Mouse (Mus musculus): ENCODE measurements around the gene Ptk6. TPM values are rescaled to one million over a fixed set of nuclear protein-coding genes. Genes with fewer than 3 reads are reported as not detected.

The Ptk6 gene
- polyA plus RNA-seq, 1 experiment from 2014 or later = 0.14 TPM

GRCm38 (mm10) chr2:181157716-181158302 is 44.8 kb downstream of the Ptk6 start:
- Histone ChIP-seq H3K9me3 (no peaks in the 10 kb centered on the region), H3K9ac (no peak overlapping the region), H3K27me3 (replicated peaks) (peaks cover 55% of the 10 kb centered on the region), H3K4me1 (replicated peaks) (0 out of 2 replicates have a peak, but pooled peaks cover 2% of the 10 kb centered on the region), H3K36me3 (no peaks in the 10 kb centered on the region), H3K27ac (no peak overlapping the region), H3K4me3 (replicated peaks) (no peak overlapping the region), H3K4me2 (replicated peaks) (no peak overlapping the region)
- WGBS = 75% methylated on average over 6 of the region's 6 CpGs
- ATAC-seq = no peak

- no peaks in the 10 kb centered on the region for H3K9me3 ChIP-seq
- no peak overlapping the region for H3K9ac ChIP-seq
- no peak overlapping the region for H3K4me2 ChIP-seq (replicated peaks)
- H3K27me3 ChIP-seq (replicated peaks) = peaks cover 58% of the 10 kb centered on the region
- 72% methylated on average over 4 of the region's 4 CpGs for WGBS
- H3K4me3 ChIP-seq (replicated peaks) = no peak overlapping the region
- 0 out of 2 replicates have a peak, but pooled peaks cover 2% of the 10 kb centered on the region for H3K4me1 ChIP-seq (replicated peaks)
- H3K36me3 ChIP-seq = no peaks in the 10 kb centered on the region
- H3K27ac ChIP-seq = no peak overlapping the region
- ATAC-seq = no peak
Observed at GRCm38 (mm10) chr2:181157180-181157579, 45.4 kb downstream of the Ptk6 start.

- Histone ChIP-seq H3K4me1 (replicated peaks) (0 out of 2 replicates have a peak, but pooled peaks cover 2% of the 10 kb centered on the region), H3K4me2 (replicated peaks) (peak within 1 kb of the TSS; percentile 38), H3K27ac (no peak within 1 kb of the TSS), H3K27me3 (replicated peaks) (peaks cover 58% of the 10 kb centered on the region), H3K9ac (no peak within 1 kb of the TSS), H3K9me3 (no peaks in the 10 kb centered on the region), H3K4me3 (replicated peaks) (peak within 1 kb of the TSS; percentile 19; the same call in 1 of the 2 replicates), H3K36me3 (no peaks in the 10 kb centered on the region)
- no peak for ATAC-seq
- WGBS = 4% methylated on average over 55 of the region's 55 CpGs
Observed at GRCm38 (mm10) chr2:181156248-181157121, 46.1 kb downstream of the Ptk6 start, which contains the start of gene Eef1a2. Gene Eef1a2 (minus strand): TSS chr2:181157014.

- Histone ChIP-seq H3K27me3 (replicated peaks) (peaks cover 63% of the 10 kb centered on the region), H3K9ac (no peak overlapping the region), H3K9me3 (no peaks in the 10 kb centered on the region), H3K4me3 (replicated peaks) (no peak overlapping the region), H3K4me1 (replicated peaks) (0 out of 2 replicates have a peak, but pooled peaks cover 2% of the 10 kb centered on the region), H3K36me3 (no peaks in the 10 kb centered on the region), H3K4me2 (replicated peaks) (no peak overlapping the region), H3K27ac (no peak overlapping the region)
- WGBS = 67% methylated on average over 4 of the region's 4 CpGs
- ATAC-seq = no peak
Observed at GRCm38 (mm10) chr2:181155801-181156200, 46.8 kb downstream of the Ptk6 start.

GRCm38 (mm10) chr2:181154831-181155415 is 47.7 kb downstream of the Ptk6 start:
- 81% methylated on average over 8 of the region's 8 CpGs for WGBS
- no peak overlapping the region for H3K4me3 ChIP-seq (replicated peaks)
- ATAC-seq = no peak
- no peaks in the 10 kb centered on the region for H3K9me3 ChIP-seq
- no peak overlapping the region for H3K4me2 ChIP-seq (replicated peaks)
- H3K27ac ChIP-seq = no peak overlapping the region
- H3K4me1 ChIP-seq (replicated peaks) = 0 out of 2 replicates have a peak, but pooled peaks cover 2% of the 10 kb centered on the region
- H3K9ac ChIP-seq = no peak overlapping the region
- peaks cover 71% of the 10 kb centered on the region for H3K27me3 ChIP-seq (replicated peaks)
- no peaks in the 10 kb centered on the region for H3K36me3 ChIP-seq

- no peak overlapping the region for H3K4me3 ChIP-seq (replicated peaks)
- no peak for ATAC-seq
- no peaks in the 10 kb centered on the region for H3K36me3 ChIP-seq
- 90% methylated on average over 3 of the region's 3 CpGs for WGBS
- no peak overlapping the region for H3K4me2 ChIP-seq (replicated peaks)
- peaks cover 77% of the 10 kb centered on the region for H3K27me3 ChIP-seq (replicated peaks)
- no peaks in the 10 kb centered on the region for H3K9me3 ChIP-seq
- H3K27ac ChIP-seq = no peak overlapping the region
- H3K4me1 ChIP-seq (replicated peaks) = 0 out of 2 replicates have a peak, but pooled peaks cover 2% of the 10 kb centered on the region
- no peak overlapping the region for H3K9ac ChIP-seq
Observed at GRCm38 (mm10) chr2:181154361-181154760, 48.2 kb downstream of the Ptk6 start.

GRCm38 (mm10) chr2:181153837-181154236 is 48.8 kb downstream of the Ptk6 start:
- Histone ChIP-seq H3K4me1 (replicated peaks) (0 out of 2 replicates have a peak, but pooled peaks cover 2% of the 10 kb centered on the region), H3K4me2 (replicated peaks) (no peak overlapping the region), H3K9ac (no peak overlapping the region), H3K36me3 (no peaks in the 10 kb centered on the region), H3K27ac (no peak overlapping the region), H3K9me3 (no peaks in the 10 kb centered on the region), H3K27me3 (replicated peaks) (peaks cover 78% of the 10 kb centered on the region), H3K4me3 (replicated peaks) (no peak overlapping the region)
- 3% methylated on average over 1 of the region's 1 CpGs for WGBS
- ATAC-seq = no peak

GRCm38 (mm10) chr2:181153131-181153530 is 49.5 kb downstream of the Ptk6 start:
- H3K4me3 ChIP-seq (replicated peaks) = no peak overlapping the region
- H3K4me2 ChIP-seq (replicated peaks) = no peak overlapping the region
- H3K4me1 ChIP-seq (replicated peaks) = 0 out of 2 replicates have a peak, but pooled peaks cover 2% of the 10 kb centered on the region
- no peaks in the 10 kb centered on the region for H3K36me3 ChIP-seq
- 87% methylated on average over 1 of the region's 1 CpGs for WGBS
- H3K9ac ChIP-seq = no peak overlapping the region
- H3K9me3 ChIP-seq = no peaks in the 10 kb centered on the region
- no peak for ATAC-seq
- H3K27me3 ChIP-seq (replicated peaks) = peaks cover 77% of the 10 kb centered on the region
- H3K27ac ChIP-seq = no peak overlapping the region

GRCm38 (mm10) chr2:181152701-181153100 is 49.9 kb downstream of the Ptk6 start:
- Histone ChIP-seq H3K27ac (no peak overlapping the region), H3K36me3 (no peaks in the 10 kb centered on the region), H3K27me3 (replicated peaks) (peaks cover 76% of the 10 kb centered on the region), H3K4me3 (replicated peaks) (no peak overlapping the region), H3K9ac (no peak overlapping the region), H3K4me2 (replicated peaks) (no peak overlapping the region), H3K4me1 (replicated peaks) (peaks cover 2% of the 10 kb centered on the region; the same call in 1 of the 2 replicates), H3K9me3 (no peaks in the 10 kb centered on the region)
- WGBS = 93% methylated on average over 17 of the region's 17 CpGs
- ATAC-seq = no peak

GRCm38 (mm10) chr2:181150281-181150680 is 52.3 kb downstream of the Ptk6 start:
- no peaks in the 10 kb centered on the region; the same call in 1 of the 2 replicates for H3K4me1 ChIP-seq (replicated peaks)
- H3K27ac ChIP-seq = no peak overlapping the region
- no peak overlapping the region for H3K4me2 ChIP-seq (replicated peaks)
- H3K4me3 ChIP-seq (replicated peaks) = no peak overlapping the region
- peaks cover 66% of the 10 kb centered on the region for H3K27me3 ChIP-seq (replicated peaks)
- H3K36me3 ChIP-seq = no peaks in the 10 kb centered on the region
- H3K9me3 ChIP-seq = no peaks in the 10 kb centered on the region
- no peak for ATAC-seq
- WGBS = 61% methylated on average over 6 of the region's 6 CpGs
- H3K9ac ChIP-seq = no peak overlapping the region

GRCm38 (mm10) chr2:181148318-181148955 is 54.2 kb downstream of the Ptk6 start:
- no peaks in the 10 kb centered on the region; the same call in 1 of the 2 replicates for H3K4me1 ChIP-seq (replicated peaks)
- H3K4me2 ChIP-seq (replicated peaks) = peak overlapping the region; percentile 90
- no peak for ATAC-seq
- 16% methylated on average over 24 of the region's 31 CpGs for WGBS
- no peak overlapping the region for H3K27ac ChIP-seq
- no peaks in the 10 kb centered on the region for H3K36me3 ChIP-seq
- peak overlapping the region; percentile 37 for H3K4me3 ChIP-seq (replicated peaks)
- H3K27me3 ChIP-seq (replicated peaks) = peaks cover 56% of the 10 kb centered on the region
- no peak overlapping the region for H3K9ac ChIP-seq
- H3K9me3 ChIP-seq = no peaks in the 10 kb centered on the region

Measured in intestine, embryonic 15.5 days (tissue).